Mouse (Mus musculus) intestine, embryonic 14.5 days (tissue): ENCODE results near the gene Dpm1. TPM values are rescaled to one million over a fixed set of nuclear protein-coding genes. Genes with fewer than 3 reads are reported as not detected.

Experiments used
- ATAC-seq: fragments of 200-750 bp; cut with Nextera tagmentation; replicated peaks from 2 replicates; pipeline ENCODE4 v1.8.0; 2017; ENCODE audit warnings: low read depth, moderate number of reproducible peaks, moderate TSS enrichment, moderate library complexity; ENCODE audit not compliant: low FRiP score, low TSS enrichment
- DNase-seq: peaks from one replicate; pipeline ENCODE4 v3.0.0-alpha.2; 2018; ENCODE audit warnings: low spot score
- H3K27ac ChIP-seq: fragments of 300-500 bp; sonication (generic); 2 replicates; pipeline ENCODE4 v1.5.1; 2014; ENCODE audit warnings: low read depth, mild to moderate bottlenecking, control low read depth
- H3K27me3 ChIP-seq: fragments of 300-500 bp; sonication (generic); replicated peaks from 2 replicates; pipeline ENCODE4 v1.6.1; 2014; ENCODE audit warnings: low read length, control low read depth; ENCODE audit not compliant: control insufficient read depth, insufficient read depth
- H3K36me3 ChIP-seq: fragments of 300-500 bp; sonication (generic); 2 replicates; pipeline ENCODE4 v1.6.1; 2014; ENCODE audit warnings: low read length, control low read depth; ENCODE audit not compliant: control insufficient read depth, insufficient read depth
- H3K4me1 ChIP-seq: fragments of 300-500 bp; sonication (generic); replicated peaks from 2 replicates; pipeline ENCODE4 v1.6.1; 2014; ENCODE audit warnings: low read length, control low read depth, mixed read lengths; ENCODE audit not compliant: control insufficient read depth, insufficient read depth
- H3K4me2 ChIP-seq: fragments of 300-500 bp; sonication (generic); 2 replicates; pipeline ENCODE4 v1.6.1; 2014; ENCODE audit warnings: low read length
- H3K4me3 ChIP-seq: fragments of 300-500 bp; sonication (generic); 2 replicates; pipeline ENCODE4 v1.5.1; 2014; ENCODE audit warnings: low read depth, low read length, control low read depth, mixed read lengths
- H3K9ac ChIP-seq: fragments of 300-500 bp; sonication (generic); 2 replicates; pipeline ENCODE4 v1.6.1; 2014; ENCODE audit warnings: mild to moderate bottlenecking, low read length
- H3K9me3 ChIP-seq: fragments of 300-500 bp; sonication (generic); 2 replicates; pipeline ENCODE4 v1.6.1; 2016; ENCODE audit warnings: low read length, control low read depth; ENCODE audit not compliant: control insufficient read depth
- WGBS: fragments of 180-500 bp; shearing (Covaris S2); extraction: QIAGEN DNeasy Blood & Tissue Kit; methylation state at CpG from one replicate; pipeline ENCODE4 v1.1.7; 2014; 5-methylcytosine and 5-hydroxymethylcytosine counted together
- microRNA-seq: library from miRNA; unstranded; fragments of <30 nt; microRNA quantifications from one replicate; pipeline ENCODE4, GENCODE M21; 2016
- polyA plus RNA-seq: library from polyadenylated mRNA; unstranded; fragments of >200 nt; fragmentation: Nextera tagmentation; extraction: Ambion mirVana; gene quantifications from 2 replicates; pipeline ENCODE4 v1.2.1, GENCODE M21; 2014

Dpm1 gene
- polyA plus RNA-seq, 1 experiment from 2014 or later, result 76.4 TPM

DNA sequence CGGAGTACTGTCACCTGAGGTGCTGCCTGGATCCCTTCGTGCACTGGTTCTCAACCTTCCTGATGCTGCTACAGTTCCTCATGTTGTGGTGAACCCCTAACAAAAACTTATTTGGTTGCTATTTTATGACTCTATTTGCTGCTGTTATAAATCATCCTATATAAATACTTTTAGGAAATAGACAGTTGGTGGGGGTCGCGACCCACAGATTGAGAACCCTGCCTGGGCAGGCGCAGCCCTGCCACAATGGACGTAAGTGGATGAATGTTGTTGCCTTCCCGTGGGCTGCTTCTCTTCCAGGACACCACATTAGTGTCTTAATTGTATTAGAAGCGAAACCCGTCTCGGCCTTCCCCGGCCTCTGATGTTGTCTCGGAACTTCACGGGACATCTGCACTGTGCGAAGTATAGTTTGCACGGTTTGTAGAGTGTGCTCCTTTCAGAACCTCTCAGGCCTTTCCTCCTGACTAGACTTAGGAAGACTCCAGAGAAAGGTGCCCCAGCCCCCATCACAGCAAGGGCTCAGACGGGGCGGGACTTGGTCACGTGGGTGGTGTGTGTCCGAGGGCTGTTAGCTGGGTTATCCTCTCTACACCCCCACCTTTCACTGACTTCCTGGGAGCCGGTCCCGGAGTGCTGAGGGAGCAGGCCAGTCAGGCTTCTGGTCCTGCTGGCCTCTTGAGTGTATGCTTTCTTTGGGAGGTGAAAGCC is 63.5 kb downstream of the Dpm1 start:
- Histone ChIP-seq H3K4me3 (no peak overlapping the region), H3K9me3 (no peaks in the 10 kb centered on the region), H3K9ac (0 out of 2 replicates have a peak overlapping the region, but pooled peaks have one; percentile 10), H3K27me3 (no peaks in the 10 kb centered on the region), H3K4me2 (peak overlapping the region; percentile 26), H3K27ac (no peak overlapping the region), H3K4me1 (peaks cover 38% of the 10 kb centered on the region), H3K36me3 (no peaks in the 10 kb centered on the region)
- ATAC-seq (0 out of 2 replicates have a peak, but pooled peaks have one; percentile 29), DNase-seq (no peak)
- 33% methylated on average over 21 of the region's 21 CpGs for WGBS

- no peak for ATAC-seq
- H3K27me3 ChIP-seq, result no peaks in the 10 kb centered on the region
- H3K27ac ChIP-seq, result no peak overlapping the region
- 9% methylated on average over 14 of the region's 14 CpGs for WGBS
- H3K4me3 ChIP-seq, result peak overlapping the region; percentile 24
- H3K36me3 ChIP-seq, result no peaks in the 10 kb centered on the region
- no peaks in the 10 kb centered on the region for H3K9me3 ChIP-seq
- peaks cover 19% of the 10 kb centered on the region for H3K4me1 ChIP-seq
- DNase-seq, result peak; percentile 65
- peak overlapping the region; percentile 32 for H3K9ac ChIP-seq
- peak overlapping the region; percentile 57 for H3K4me2 ChIP-seq
Measured at GRCm38 (mm10) chr2:168161978-168162377, 68.4 kb downstream of the Dpm1 start.

DNA sequence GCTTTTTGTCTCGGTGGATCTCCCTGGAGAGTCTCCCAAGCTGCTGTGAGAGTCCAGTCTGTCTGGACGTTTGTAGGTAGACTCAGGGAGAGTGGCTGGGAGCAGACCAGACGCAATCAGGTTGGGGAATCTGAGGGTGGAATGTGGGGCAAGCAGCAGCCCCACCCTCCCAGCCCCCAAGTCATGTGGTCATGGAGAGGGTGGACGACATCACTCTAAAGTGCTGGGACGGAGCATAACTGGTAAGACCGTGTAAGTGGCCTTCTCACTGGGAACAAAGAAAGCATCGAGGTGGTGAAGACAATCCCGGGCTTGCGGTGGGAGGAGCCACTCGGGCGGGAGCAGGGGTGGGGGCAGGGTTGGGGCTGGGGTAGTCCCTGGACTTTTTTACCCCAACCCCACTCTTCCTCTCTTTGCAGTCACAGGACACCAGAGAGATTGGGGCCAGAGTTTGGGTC is 68.8 kb downstream of the Dpm1 start:
- no peaks in the 10 kb centered on the region for H3K27me3 ChIP-seq
- H3K9ac ChIP-seq, result peak overlapping the region; percentile 32
- WGBS, result 7% methylated on average over 11 of the region's 11 CpGs
- DNase-seq (peak; percentile 71), ATAC-seq (0 out of 2 replicates have a peak, but pooled peaks have one; percentile 16)
- no peaks in the 10 kb centered on the region for H3K36me3 ChIP-seq
- H3K27ac ChIP-seq, result no peak overlapping the region
- peak overlapping the region; percentile 24 for H3K4me3 ChIP-seq
- peak overlapping the region; percentile 57 for H3K4me2 ChIP-seq
- peaks cover 15% of the 10 kb centered on the region for H3K4me1 ChIP-seq
- no peaks in the 10 kb centered on the region for H3K9me3 ChIP-seq

GRCm38 (mm10) chr2:168160370-168160930 is 69.9 kb downstream of the Dpm1 start:
- Histone ChIP-seq H3K9ac (no peak overlapping the region), H3K4me3 (no peak overlapping the region), H3K4me2 (no peak overlapping the region), H3K27me3 (no peaks in the 10 kb centered on the region), H3K27ac (no peak overlapping the region), H3K4me1 (peaks cover 13% of the 10 kb centered on the region), H3K9me3 (no peaks in the 10 kb centered on the region), H3K36me3 (no peaks in the 10 kb centered on the region)
- WGBS, result 73% methylated on average over 9 of the region's 9 CpGs
- no peak for DNase-seq
- ATAC-seq, result no peak

Small RNA genes lying within 50 kb of the gene (microRNA-seq; reads per million reads assigned to microRNA genes)
- not detected for gene Gm24561

Other genes with a start within 250 kb of the Dpm1 start
- gene Ripor3, start 220.0 kb downstream of the Dpm1 start, polyA plus RNA-seq, result 3.8 and 4.8 TPM in 2 replicates
- 20.0 and 21.6 TPM in 2 replicates for gene Pard6b, start 149.6 kb downstream of the Dpm1 start, polyA plus RNA-seq
- 3.1 and 3.2 TPM in 2 replicates for gene Adnp, start 23.5 kb downstream of the Dpm1 start, polyA plus RNA-seq
- 23.3 and 24.8 TPM in 2 replicates for gene Gm20716, start 227 bp downstream of the Dpm1 start, polyA plus RNA-seq
- 7.7 and 7.8 TPM in 2 replicates for gene Mocs3, start within 50 bp of the Dpm1 start, polyA plus RNA-seq
- 11.7 and 12.0 TPM in 2 replicates for gene Kcng1, start 51.1 kb upstream of the Dpm1 start, polyA plus RNA-seq